Mouse (Mus musculus): ENCODE results near the gene Arhgef26.

- no peak for TF ChIP-seq CTCF (IDR thresholded peaks at IDR 0.05; ENCODE audit: low read depth)
- no peak for TF ChIP-seq EP300 (IDR thresholded peaks at IDR 0.05; ENCODE audit: low read depth)
These were observed 167.2 kb downstream of the Arhgef26 start for GRCm38 (mm10) chr3:62505166-62505900.
